Mouse (Mus musculus): ENCODE measurements around the gene Utp6.

Gene Utp6

GRCm38 (mm10) chr11:79961346-79962124, 655 bp downstream of the Utp6 start:
- peak; percentile 19 to 40 for DNase-seq

- DNase-seq = no peak
Observed at GRCm38 (mm10) chr11:79947265-79947664, 14.9 kb downstream of the Utp6 start.

GRCm38 (mm10) chr11:79943601-79944000, 18.6 kb downstream of the Utp6 start:
- DNase-seq = no peak

- no peak for DNase-seq
Observed at GRCm38 (mm10) chr11:79943136-79943535, 19.1 kb downstream of the Utp6 start.

GRCm38 (mm10) chr11:79935766-79936165, 26.4 kb downstream of the Utp6 start:
- no peak for DNase-seq

- no peak for DNase-seq
Observed at GRCm38 (mm10) chr11:79922766-79923165, 39.4 kb downstream of the Utp6 start.

GRCm38 (mm10) chr11:79922157-79922556, 40.0 kb downstream of the Utp6 start:
- no peak for DNase-seq

GRCm38 (mm10) chr11:79920505-79921025, 41.6 kb downstream of the Utp6 start:
- no peak for DNase-seq

- peak; percentile 81 to 89 for DNase-seq
Observed at GRCm38 (mm10) chr11:79919685-79920504, 42.3 kb downstream of the Utp6 start.

GRCm38 (mm10) chr11:79915696-79916349, 46.4 kb downstream of the Utp6 start:
- DNase-seq = no peak

- no peak for DNase-seq
Observed at GRCm38 (mm10) chr11:79908600-79909483, 53.3 kb downstream of the Utp6 start.

- DNase-seq = no peak
Observed at GRCm38 (mm10) chr11:79906920-79907319, 55.3 kb downstream of the Utp6 start.

- no peak for DNase-seq
Observed at GRCm38 (mm10) chr11:79902881-79903481, 59.2 kb downstream of the Utp6 start.

- no peak for DNase-seq
Observed at GRCm38 (mm10) chr11:79901146-79901545, 61.0 kb downstream of the Utp6 start.

- no peak for DNase-seq
Observed at GRCm38 (mm10) chr11:79892259-79892658, 69.9 kb downstream of the Utp6 start.

- DNase-seq = no peak
Observed at GRCm38 (mm10) chr11:79890822-79891221, 71.4 kb downstream of the Utp6 start.

- DNase-seq = no peak
Observed at GRCm38 (mm10) chr11:79886961-79887360, 75.2 kb downstream of the Utp6 start.

GRCm38 (mm10) chr11:79886395-79886794, 75.8 kb downstream of the Utp6 start:
- no peak for DNase-seq

GRCm38 (mm10) chr11:79885713-79886393, 76.3 kb downstream of the Utp6 start:
- peak; percentile 68 to 83 for DNase-seq

GRCm38 (mm10) chr11:79884784-79885183, 77.4 kb downstream of the Utp6 start:
- DNase-seq = peak in 1 of 2 experiments; percentile 43

Measured in kidney, postnatal 25 days (tissue).